ENCODE assay signal across 13 mouse cellular contexts in the genomic region with DNA sequence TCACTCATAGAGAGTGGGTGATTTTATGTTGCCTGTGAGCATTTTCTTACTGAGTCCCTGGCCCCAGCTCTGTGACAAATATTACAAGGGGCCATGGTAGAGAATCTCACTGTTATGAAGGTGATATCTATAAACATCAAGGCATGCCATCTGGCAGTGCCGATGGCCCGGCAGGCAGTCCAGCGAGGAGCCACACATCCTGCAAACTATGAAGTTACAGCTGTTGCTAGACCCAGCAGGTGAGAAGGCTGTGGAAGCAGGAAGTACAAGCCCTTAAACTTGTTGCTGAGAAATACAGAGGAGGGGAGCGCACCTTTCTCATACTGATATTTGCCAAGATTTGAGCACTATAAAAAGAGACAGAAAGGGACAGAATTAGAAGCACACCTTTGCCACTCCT.
A peak's percentile ranks its signal among the peaks of the same experiment; 100 is the strongest.
DNase-seq lines count a peak whose midpoint lies in the region; ATAC-seq and TF ChIP-seq lines count a peak whose summit lies in the region.
"Had no signal": no experiment of that assay in that cellular context is flagged by ENCODE, and none has a peak within 500 bp of the region (broad histone marks: within the 10 kb centered on the region; RNA-seq: fewer than 3 reads in every experiment).

No protein-coding gene starts in this region.

- 0 out of 2 replicates have a peak, but pooled peaks have one; percentile 36 for ATAC-seq in cerebellum, adult (ENCODE audit: insufficient number of reproducible peaks, low FRiP score, low TSS enrichment)
- peak; percentile 15; the same call in 1 of the 2 replicates for ATAC-seq in midbrain, embryonic 13.5 days
- peak; percentile 46; the same call in 1 of the 2 replicates for ATAC-seq in hindbrain, embryonic 15.5 days (ENCODE audit: low FRiP score, low read depth)
- peak; percentile 11; the same call in 1 of the 2 replicates for ATAC-seq in neural tube, embryonic 15.5 days (ENCODE audit: low FRiP score)

- DNase-seq in cerebellum, adult 8-10 months = no peak
- DNase-seq in midbrain, embryonic 10.5 days (ENCODE audit: low spot score) = no peak
- no peak for DNase-seq in kidney, adult 2 months
- DNase-seq in cerebellum, adult 9-11 months = no peak
- DNase-seq: adrenal gland, postnatal 25 days; heart, adult 18-20 months; kidney, adult 11 months; liver, embryonic 13.5 days had no signal

- 85% methylated on average over 4 of the region's 4 CpGs for WGBS in midbrain, embryonic 13.5 days
- 84% methylated on average over 4 of the region's 4 CpGs for WGBS in midbrain, embryonic 10.5 days
- WGBS in hindbrain, embryonic 15.5 days = 69% methylated on average over 4 of the region's 4 CpGs
- WGBS in neural tube, embryonic 15.5 days = 50% methylated on average over 4 of the region's 4 CpGs
- WGBS in kidney, adult 2 months = 69% methylated on average over 4 of the region's 4 CpGs

- no peaks in the 10 kb centered on the region; the same call in 1 of the 2 replicates for H3K4me1 ChIP-seq in midbrain, embryonic 13.5 days (replicated peaks)
- no peaks in the 10 kb centered on the region for H3K4me1 ChIP-seq in midbrain, embryonic 10.5 days
- 0 out of 2 replicates have a peak, but pooled peaks cover 4% of the 10 kb centered on the region for H3K4me1 ChIP-seq in hindbrain, embryonic 15.5 days (replicated peaks)
- H3K4me1 ChIP-seq in neural tube, embryonic 15.5 days = no peaks in the 10 kb centered on the region
- H3K4me1 ChIP-seq in kidney, adult 2 months (ENCODE audit: control insufficient read depth, insufficient read depth, low read length) = no peaks in the 10 kb centered on the region
- H3K4me1 ChIP-seq: embryonic facial prominence, embryonic 12.5 days; liver, embryonic 13.5 days had no signal

- no peak overlapping the region for H3K4me2 ChIP-seq in midbrain, embryonic 13.5 days (replicated peaks)
- H3K4me2 ChIP-seq in hindbrain, embryonic 15.5 days = no peak overlapping the region
- H3K4me2 ChIP-seq in neural tube, embryonic 15.5 days = no peak overlapping the region; the same call in 1 of the 2 replicates
- H3K4me2 ChIP-seq: embryonic facial prominence, embryonic 12.5 days; liver, embryonic 13.5 days had no signal

- no peak overlapping the region for H3K9ac ChIP-seq in midbrain, embryonic 13.5 days (replicated peaks)
- no peak overlapping the region for H3K9ac ChIP-seq in hindbrain, embryonic 15.5 days
- no peak overlapping the region for H3K9ac ChIP-seq in neural tube, embryonic 15.5 days (replicated peaks)
- H3K9ac ChIP-seq: embryonic facial prominence, embryonic 12.5 days; liver, embryonic 13.5 days had no signal

- no peak overlapping the region for H3K4me3 ChIP-seq in midbrain, embryonic 13.5 days (replicated peaks)
- no peak overlapping the region for H3K4me3 ChIP-seq in midbrain, embryonic 10.5 days
- no peak overlapping the region for H3K4me3 ChIP-seq in hindbrain, embryonic 15.5 days
- H3K4me3 ChIP-seq in neural tube, embryonic 15.5 days (replicated peaks) = no peak overlapping the region
- no peak overlapping the region for H3K4me3 ChIP-seq in kidney, adult 2 months (ENCODE audit: insufficient read depth, low read depth, low read length)
- H3K4me3 ChIP-seq: embryonic facial prominence, embryonic 12.5 days; liver, embryonic 13.5 days had no signal

- no peaks in the 10 kb centered on the region for H3K36me3 ChIP-seq in midbrain, embryonic 13.5 days
- no peaks in the 10 kb centered on the region for H3K36me3 ChIP-seq in midbrain, embryonic 10.5 days
- H3K36me3 ChIP-seq in hindbrain, embryonic 15.5 days = no peaks in the 10 kb centered on the region
- H3K36me3 ChIP-seq in neural tube, embryonic 15.5 days = no peaks in the 10 kb centered on the region
- H3K36me3 ChIP-seq in kidney, adult 2 months (ENCODE audit: control insufficient read depth, insufficient read depth, low read length) = no peaks in the 10 kb centered on the region
- H3K36me3 ChIP-seq: embryonic facial prominence, embryonic 12.5 days; liver, embryonic 13.5 days had no signal

- no peak overlapping the region for H3K27ac ChIP-seq in midbrain, embryonic 13.5 days
- no peak overlapping the region for H3K27ac ChIP-seq in midbrain, embryonic 10.5 days (replicated peaks)
- no peak overlapping the region for H3K27ac ChIP-seq in hindbrain, embryonic 15.5 days (replicated peaks)
- H3K27ac ChIP-seq in neural tube, embryonic 15.5 days (replicated peaks) = no peak overlapping the region
- H3K27ac ChIP-seq in kidney, adult 2 months (ENCODE audit: insufficient read depth, low read depth, low read length) = no peak overlapping the region
- H3K27ac ChIP-seq: embryonic facial prominence, embryonic 12.5 days; liver, embryonic 13.5 days had no signal

- TF ChIP-seq POLR2A in kidney, adult 2 months (IDR thresholded peaks at IDR 0.05; ENCODE audit: low read depth, low read length) = no peak

- no peaks in the 10 kb centered on the region for H3K9me3 ChIP-seq in midbrain, embryonic 13.5 days
- no peaks in the 10 kb centered on the region for H3K9me3 ChIP-seq in midbrain, embryonic 10.5 days (replicated peaks)
- no peaks in the 10 kb centered on the region for H3K9me3 ChIP-seq in hindbrain, embryonic 15.5 days
- no peaks in the 10 kb centered on the region for H3K9me3 ChIP-seq in neural tube, embryonic 15.5 days (replicated peaks)
- H3K9me3 ChIP-seq: embryonic facial prominence, embryonic 12.5 days; liver, embryonic 13.5 days had no signal

- H3K27me3 ChIP-seq in midbrain, embryonic 13.5 days = no peaks in the 10 kb centered on the region
- H3K27me3 ChIP-seq in midbrain, embryonic 10.5 days (ENCODE audit: low read depth, poor library complexity, severe bottlenecking) = no peaks in the 10 kb centered on the region
- H3K27me3 ChIP-seq in hindbrain, embryonic 15.5 days = no peaks in the 10 kb centered on the region
- H3K27me3 ChIP-seq in neural tube, embryonic 15.5 days (replicated peaks) = no peaks in the 10 kb centered on the region
- H3K27me3 ChIP-seq in kidney, adult 2 months (replicated peaks; ENCODE audit: control insufficient read depth, insufficient read depth, low read length) = no peaks in the 10 kb centered on the region
- H3K27me3 ChIP-seq: embryonic facial prominence, embryonic 12.5 days; liver, embryonic 13.5 days had no signal

- TF ChIP-seq CTCF in kidney, adult 2 months (conservative IDR thresholded peaks at IDR 0.05; ENCODE audit: insufficient read depth, insufficient read length, low read depth, low read length) = no peak
